Mouse (Mus musculus) liver, embryonic 13.5 days (tissue): ENCODE measurements around the gene Zfp366. TPM values are rescaled to one million over a fixed set of nuclear protein-coding genes. Genes with fewer than 3 reads are reported as not detected.
"Not testable (repeated sequence)": the region's sequence is repeated elsewhere in the genome, so short reads cannot be mapped to it uniquely, and the experiment has no call there.

Experiments used
- ATAC-seq: fragments of 200-750 bp; cut with Nextera tagmentation; 2 replicates; pipeline ENCODE4 v1.8.0; 2017; ENCODE audit warnings: low read depth, mild to moderate bottlenecking, moderate number of reproducible peaks, moderate library complexity
- DNase-seq: peaks from one replicate; pipeline ENCODE4 v3.0.0; 2022
- H3K27ac ChIP-seq: fragments of 300-500 bp; sonication (generic); 2 replicates; pipeline ENCODE4 v1.5.1; 2015; ENCODE audit warnings: moderate library complexity, mild to moderate bottlenecking, inconsistent platforms
- H3K27me3 ChIP-seq: fragments of 300-500 bp; sonication (generic); 2 replicates; pipeline ENCODE4 v1.6.1; 2015; ENCODE audit warnings: mild to moderate bottlenecking, inconsistent platforms
- H3K36me3 ChIP-seq: fragments of 300-500 bp; sonication (generic); 2 replicates; pipeline ENCODE4 v1.6.1; 2015; ENCODE audit warnings: mild to moderate bottlenecking, inconsistent platforms
- H3K4me1 ChIP-seq: fragments of 300-500 bp; sonication (generic); replicated peaks from 2 replicates; pipeline ENCODE4 v1.6.1; 2015; ENCODE audit warnings: inconsistent platforms
- H3K4me2 ChIP-seq: fragments of 300-500 bp; sonication (generic); 2 replicates; pipeline ENCODE4 v1.6.1; 2015; ENCODE audit warnings: inconsistent platforms, mild to moderate bottlenecking, moderate library complexity
- H3K4me3 ChIP-seq: fragments of 300-500 bp; sonication (generic); replicated peaks from 2 replicates; pipeline ENCODE4 v1.5.1; 2015; ENCODE audit warnings: mild to moderate bottlenecking, inconsistent platforms
- H3K9ac ChIP-seq: fragments of 300-500 bp; sonication (generic); 2 replicates; pipeline ENCODE4 v1.6.1; 2015; ENCODE audit warnings: mild to moderate bottlenecking, inconsistent platforms
- H3K9me3 ChIP-seq: fragments of 300-500 bp; sonication (generic); replicated peaks from 2 replicates; pipeline ENCODE4 v1.6.1; 2016; ENCODE audit warnings: inconsistent platforms
- WGBS: fragments of 180-500 bp; shearing (Covaris S2); methylation state at CpG from one replicate; pipeline ENCODE4 v1.1.7; 2015; ENCODE audit not compliant: insufficient replicate concordance; 5-methylcytosine and 5-hydroxymethylcytosine counted together
- polyA plus RNA-seq: library from polyadenylated mRNA; unstranded; fragments of >200 nt; fragmentation: Nextera tagmentation; extraction: Ambion mirVana; gene quantifications from 2 replicates; pipeline ENCODE4 v1.2.1, GENCODE M21; 2015

Gene Zfp366
- polyA plus RNA-seq, 1 experiment from 2014 or later, result 0.21 TPM

DNA sequence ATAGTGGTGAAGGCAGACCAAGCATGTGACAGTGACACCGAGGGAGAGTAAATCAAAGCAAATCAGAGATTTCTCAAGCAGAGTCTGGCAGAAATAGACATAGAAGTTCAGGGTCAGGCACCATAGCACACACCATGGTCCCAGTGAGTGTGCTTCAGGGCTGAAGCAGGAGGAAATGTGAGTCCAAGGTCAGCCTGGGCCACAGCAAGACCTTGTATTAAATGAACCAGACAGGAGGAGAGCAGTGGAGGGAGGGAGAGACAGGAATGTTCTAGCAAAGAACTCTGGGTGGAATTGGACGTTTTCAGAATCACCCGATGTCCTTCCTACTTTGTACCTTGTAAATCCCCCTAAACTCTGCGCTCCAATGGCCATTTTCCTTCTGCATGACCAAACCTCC lies 21.6 kb upstream of the Zfp366 start:
- Histone ChIP-seq H3K27me3 (no peaks in the 10 kb centered on the region), H3K36me3 (no peaks in the 10 kb centered on the region), H3K4me2 (no peak overlapping the region), H3K9me3 (no peaks in the 10 kb centered on the region), H3K4me1 (no peaks in the 10 kb centered on the region), H3K9ac (no peak overlapping the region), H3K4me3 (no peak overlapping the region), H3K27ac (no peak overlapping the region)
- ATAC-seq (no peak), DNase-seq (no peak)
- 57% methylated on average over 4 of the region's 4 CpGs for WGBS

DNA sequence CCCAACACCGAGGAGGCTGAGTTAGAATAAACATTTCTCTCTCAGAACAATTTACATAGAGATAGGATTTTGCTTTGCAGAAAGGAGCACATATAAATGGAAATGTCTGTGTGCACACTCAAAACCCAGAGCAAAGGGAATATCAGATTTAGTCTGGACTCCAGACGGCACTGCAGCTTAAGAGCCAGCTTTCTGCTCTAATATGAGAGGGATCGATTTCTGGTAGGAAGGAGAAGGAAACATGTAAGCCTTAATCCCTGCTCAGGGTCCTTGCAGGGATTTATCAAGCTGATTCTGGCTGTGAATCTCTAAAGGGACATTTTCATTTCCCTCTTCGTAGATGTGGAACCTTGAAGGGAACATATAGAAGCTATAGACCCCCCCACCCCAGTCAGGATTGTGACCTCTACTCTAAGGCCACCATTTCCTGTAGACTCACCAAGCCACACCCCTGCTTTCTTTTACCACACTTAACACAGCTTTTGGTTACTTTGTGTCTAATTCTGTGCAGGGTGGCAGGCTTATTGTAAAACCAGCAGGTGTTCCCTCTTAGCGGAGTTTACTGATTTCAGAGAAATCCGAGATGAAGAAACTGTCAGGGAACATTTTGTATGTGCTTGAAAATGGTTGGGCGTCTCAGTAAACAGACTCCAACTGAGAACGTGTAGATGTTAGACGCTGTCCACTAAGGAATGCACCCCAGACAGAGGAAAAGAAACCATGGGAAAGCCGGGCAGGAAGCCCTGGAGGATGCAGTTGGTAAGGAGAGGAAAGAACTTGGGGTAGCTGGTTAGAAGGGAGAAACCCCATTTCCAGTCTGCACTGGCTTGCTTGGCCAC lies 20.9 kb upstream of the Zfp366 start:
- 36% methylated on average over 10 of the region's 10 CpGs for WGBS
- no peaks in the 10 kb centered on the region for H3K4me1 ChIP-seq
- no peak overlapping the region for H3K4me2 ChIP-seq
- H3K27me3 ChIP-seq, result no peaks in the 10 kb centered on the region
- ATAC-seq (no peak), DNase-seq (no peak)
- H3K27ac ChIP-seq, result no peak overlapping the region
- H3K9ac ChIP-seq, result no peak overlapping the region
- no peaks in the 10 kb centered on the region for H3K36me3 ChIP-seq
- no peak overlapping the region for H3K4me3 ChIP-seq
- H3K9me3 ChIP-seq, result no peaks in the 10 kb centered on the region

GRCm38 (mm10) chr13:99164360-99164759 lies 20.3 kb upstream of the Zfp366 start:
- Histone ChIP-seq H3K36me3 (no peaks in the 10 kb centered on the region), H3K27me3 (no peaks in the 10 kb centered on the region), H3K4me1 (no peaks in the 10 kb centered on the region), H3K4me3 (no peak overlapping the region), H3K9ac (no peak overlapping the region), H3K4me2 (no peak overlapping the region), H3K9me3 (no peaks in the 10 kb centered on the region), H3K27ac (no peak overlapping the region)
- DNase-seq (no peak), ATAC-seq (no peak)
- 29% methylated on average over 2 of the region's 2 CpGs for WGBS

GRCm38 (mm10) chr13:99169401-99169800 lies 15.2 kb upstream of the Zfp366 start:
- H3K9me3 ChIP-seq, result no peaks in the 10 kb centered on the region
- 56% methylated on average over 6 of the region's 6 CpGs for WGBS
- no peaks in the 10 kb centered on the region for H3K36me3 ChIP-seq

DNA sequence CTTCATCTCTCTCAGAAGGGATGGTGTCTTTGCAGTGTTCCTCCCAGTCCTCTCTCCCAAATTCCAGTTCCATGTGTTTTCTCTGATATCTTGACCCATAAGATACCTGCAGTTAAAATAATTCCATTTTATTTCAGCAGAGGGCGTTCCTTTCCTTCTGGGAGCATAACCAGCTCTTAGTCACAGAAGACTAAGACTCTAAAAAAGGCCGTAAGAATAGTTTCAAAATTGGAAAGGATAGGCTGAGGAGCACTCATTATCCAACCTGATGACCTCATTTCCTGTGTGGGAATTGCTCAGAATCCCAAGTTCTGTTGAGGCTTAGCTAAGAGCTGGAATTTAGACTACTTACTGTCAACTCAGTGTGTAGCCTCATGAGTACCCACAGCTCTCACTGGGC lies 14.3 kb upstream of the Zfp366 start:
- no peak for DNase-seq

More at GRCm38 (mm10) chr13:99169401-99169800, 15.2 kb upstream of the Zfp366 start:
- Histone ChIP-seq H3K4me2 (no peak overlapping the region), H3K4me1 (0 out of 2 replicates have a peak, but pooled peaks cover 4% of the 10 kb centered on the region), H3K9ac (no peak overlapping the region), H3K27ac (no peak overlapping the region), H3K27me3 (no peaks in the 10 kb centered on the region), H3K4me3 (no peak overlapping the region)
- ATAC-seq, result no peak
- no peak for DNase-seq

DNA sequence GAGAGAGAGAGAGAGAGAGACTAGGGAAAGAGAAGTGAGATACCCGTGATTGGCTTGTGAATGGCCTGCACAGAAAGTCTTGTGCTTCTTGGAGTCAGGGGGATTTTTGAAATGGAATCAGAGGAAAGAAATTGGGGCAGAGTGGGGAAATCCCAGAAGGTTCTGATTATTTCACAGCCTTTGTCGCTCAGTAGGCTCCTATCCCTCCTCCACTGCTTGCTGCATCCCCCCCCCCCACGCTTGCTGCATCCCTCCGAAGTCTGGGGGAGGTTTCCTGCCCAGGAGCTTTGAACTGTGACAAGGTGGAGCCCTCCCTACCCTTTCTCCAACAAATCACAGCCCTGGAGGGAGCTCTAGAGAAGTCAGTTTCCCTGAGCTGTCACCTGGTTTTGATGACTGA lies 10.8 kb upstream of the Zfp366 start:
- Histone ChIP-seq H3K4me1 (0 out of 2 replicates have a peak, but pooled peaks cover 4% of the 10 kb centered on the region), H3K27ac (no peak overlapping the region), H3K36me3 (no peaks in the 10 kb centered on the region), H3K4me2 (no peak overlapping the region), H3K27me3 (no peaks in the 10 kb centered on the region), H3K9me3 (no peaks in the 10 kb centered on the region), H3K9ac (no peak overlapping the region), H3K4me3 (no peak overlapping the region)
- DNase-seq (no peak), ATAC-seq (no peak)
- WGBS, result 39% methylated on average over 4 of the region's 4 CpGs

More for the DNA sequence above, 14.3 kb upstream of the Zfp366 start:
- WGBS, result 22% methylated on average over 2 of the region's 2 CpGs
- no peak overlapping the region for H3K4me2 ChIP-seq
- ATAC-seq, result no peak
- H3K4me1 ChIP-seq, result 0 out of 2 replicates have a peak, but pooled peaks cover 4% of the 10 kb centered on the region
- H3K9me3 ChIP-seq, result no peaks in the 10 kb centered on the region
- no peaks in the 10 kb centered on the region for H3K27me3 ChIP-seq
- no peaks in the 10 kb centered on the region for H3K36me3 ChIP-seq
- no peak overlapping the region for H3K9ac ChIP-seq
- no peak overlapping the region for H3K27ac ChIP-seq
- H3K4me3 ChIP-seq, result no peak overlapping the region

GRCm38 (mm10) chr13:99182828-99183227 lies 1.8 kb upstream of the Zfp366 start:
- not testable (repeated sequence) for DNase-seq, H3K9me3 ChIP-seq, H3K9ac ChIP-seq, H3K27me3 ChIP-seq, H3K36me3 ChIP-seq, H3K4me1 ChIP-seq, H3K4me3 ChIP-seq, ATAC-seq, H3K27ac ChIP-seq, H3K4me2 ChIP-seq
- WGBS, result 72% methylated on average over 3 of the region's 3 CpGs

- no peak for ATAC-seq
- Histone ChIP-seq H3K27me3 (no peaks in the 10 kb centered on the region), H3K27ac (no peak overlapping the region), H3K4me1 (no peaks in the 10 kb centered on the region), H3K9me3 (no peaks in the 10 kb centered on the region), H3K4me3 (no peak overlapping the region), H3K36me3 (no peaks in the 10 kb centered on the region), H3K9ac (no peak overlapping the region), H3K4me2 (no peak overlapping the region)
- WGBS, result 46% methylated on average over 3 of the region's 3 CpGs
- no peak for DNase-seq
Measured at GRCm38 (mm10) chr13:99183257-99183895, 1.2 kb upstream of the Zfp366 start.

- H3K27ac ChIP-seq, result no peak overlapping the region
- H3K36me3 ChIP-seq, result no peaks in the 10 kb centered on the region
- H3K4me2 ChIP-seq, result peak overlapping the region; percentile 32; the same call in 1 of the 2 replicates
- no peaks in the 10 kb centered on the region for H3K27me3 ChIP-seq
- no peak for ATAC-seq
- H3K4me3 ChIP-seq, result 0 out of 2 replicates have a peak overlapping the region, but pooled peaks have one; percentile 3
- WGBS, result 76% methylated on average over 10 of the region's 10 CpGs
- no peak overlapping the region for H3K9ac ChIP-seq
- no peaks in the 10 kb centered on the region for H3K9me3 ChIP-seq
- DNase-seq, result no peak
- no peaks in the 10 kb centered on the region for H3K4me1 ChIP-seq
Measured at GRCm38 (mm10) chr13:99185573-99185972, 950 bp downstream of the Zfp366 start.

DNA sequence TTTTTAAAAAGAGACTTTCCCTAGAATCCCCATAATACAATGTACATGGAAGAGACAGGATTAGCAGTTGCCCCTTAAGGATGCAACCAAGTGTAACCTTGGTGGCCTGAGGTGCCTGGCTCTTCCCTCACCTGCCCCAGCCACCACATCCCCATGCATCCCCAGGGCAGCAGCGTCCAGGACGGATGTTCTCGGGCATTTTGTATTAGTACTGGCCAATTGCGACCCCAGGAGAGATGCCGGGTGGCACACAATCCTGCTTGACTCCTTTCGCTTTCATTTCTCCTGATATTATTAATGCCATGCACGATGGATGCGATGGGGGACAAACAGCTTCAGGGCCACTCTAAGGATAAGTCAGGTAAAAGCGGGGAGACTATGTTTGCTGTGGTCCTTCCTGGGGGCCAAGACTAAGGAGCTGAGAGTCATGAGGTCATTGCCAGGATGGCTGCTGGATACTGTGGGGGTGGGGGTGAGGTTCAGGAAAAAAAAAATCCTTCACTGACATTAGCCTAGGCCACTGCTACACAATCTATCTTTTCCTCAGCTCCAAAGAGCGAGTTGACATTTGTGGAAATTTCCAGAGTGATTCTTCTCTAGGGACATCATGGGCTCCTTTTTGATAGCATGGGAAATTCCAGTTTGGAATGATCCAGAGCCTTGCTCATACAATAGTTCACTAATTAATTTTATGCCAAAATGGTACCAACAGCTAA lies 1.7 kb downstream of the Zfp366 start:
- Histone ChIP-seq H3K4me1 (no peaks in the 10 kb centered on the region), H3K9ac (no peak overlapping the region), H3K4me3 (no peak overlapping the region), H3K9me3 (no peaks in the 10 kb centered on the region), H3K36me3 (no peaks in the 10 kb centered on the region), H3K27me3 (no peaks in the 10 kb centered on the region), H3K27ac (no peak overlapping the region), H3K4me2 (peak overlapping the region; percentile 21; the same call in 1 of the 2 replicates)
- ATAC-seq (no peak), DNase-seq (no peak)
- WGBS, result 77% methylated on average over 10 of the region's 10 CpGs

DNA sequence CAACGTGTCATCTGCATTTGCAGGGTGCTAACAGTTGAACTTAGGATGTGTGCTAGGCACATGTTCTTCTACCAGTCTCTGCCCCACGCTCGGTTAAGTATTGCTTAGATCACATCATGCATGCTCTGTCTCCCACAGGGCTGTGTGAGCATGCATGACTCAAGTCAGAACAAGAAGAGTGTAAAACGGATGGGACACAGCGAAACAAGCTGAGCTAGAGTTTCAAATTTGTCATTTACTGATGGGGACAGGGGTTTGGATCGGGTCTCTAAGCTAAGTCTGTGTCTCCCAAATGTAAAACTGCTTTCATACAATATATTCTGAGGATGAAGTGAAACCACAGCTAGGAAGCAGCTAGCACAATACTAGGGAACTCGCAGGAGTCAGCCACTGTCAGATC lies 2.2 kb downstream of the Zfp366 start:
- ATAC-seq (no peak), DNase-seq (no peak)
- H3K27me3 ChIP-seq, result no peaks in the 10 kb centered on the region
- no peaks in the 10 kb centered on the region for H3K36me3 ChIP-seq
- no peaks in the 10 kb centered on the region for H3K4me1 ChIP-seq
- no peak overlapping the region for H3K4me3 ChIP-seq
- no peak overlapping the region for H3K9ac ChIP-seq
- H3K9me3 ChIP-seq, result no peaks in the 10 kb centered on the region
- no peak overlapping the region for H3K4me2 ChIP-seq
- 65% methylated on average over 7 of the region's 7 CpGs for WGBS
- no peak overlapping the region for H3K27ac ChIP-seq
